Mouse (Mus musculus) hematopoietic stem cell, adult 5-6 weeks (primary cell): ENCODE results near the gene Adh4. TPM values are rescaled to one million over a fixed set of nuclear protein-coding genes. Genes with fewer than 3 reads are reported as not detected.

Experiments
- ATAC-seq, 2 experiments: fragments of 125-278 bp in 1 of 2; replicated peaks in 1 of 2; 2 replicates each; pipeline ENCODE4 v1.8.0; 2016 to 2017; ENCODE audit warnings: inconsistent platforms in 2 of 2, mild to moderate bottlenecking in 2 of 2, moderate number of reproducible peaks in 2 of 2, low read depth in 1 of 2, moderate TSS enrichment in 1 of 2; ENCODE audit not compliant: low FRiP score in 2 of 2, poor library complexity in 2 of 2, severe bottlenecking in 2 of 2, insufficient read depth in 1 of 2, low TSS enrichment in 1 of 2
- total RNA-seq: library from RNA; stranded (forward); fragments of 172-1452, 232-1000 nt; gene quantifications from 2 replicates; pipeline ENCODE4 v1.2.3, GENCODE M21; 2017

Adh4 gene
- total RNA-seq, 1 experiment from 2014 or later = not detected

GRCm38 (mm10) chr3:138479489-138479888, 64.2 kb downstream of the Adh4 start:
- ATAC-seq = no peak

Other genes starting within 250 kb of the Adh4 start
- gene 4930579F01Rik, start 221.6 kb upstream of the Adh4 start, total RNA-seq = not detected in 2 replicates
- not detected in 2 replicates for gene Adh7, start 197.7 kb upstream of the Adh4 start, total RNA-seq
- not detected in 2 replicates for gene Adh1, start 154.5 kb upstream of the Adh4 start, total RNA-seq
- gene Adh6a, start 102.2 kb upstream of the Adh4 start, total RNA-seq = not detected in 2 replicates
- gene Adh6b, start 73.7 kb upstream of the Adh4 start, total RNA-seq = not detected in 2 replicates
- 136 and 163 TPM in 2 replicates for gene Adh5, start 27.6 kb downstream of the Adh4 start, total RNA-seq
- 58.4 and 63.5 TPM in 2 replicates for gene Metap1, start 74.0 kb downstream of the Adh4 start, total RNA-seq
- 161 and 198 TPM in 2 replicates for gene Eif4e, start 110.7 kb downstream of the Adh4 start, total RNA-seq